Mouse (Mus musculus): ENCODE results near the gene Hs1bp3.

The Hs1bp3 gene

GRCm38 (mm10) chr12:8301841-8302431 is 11.3 kb upstream of the Hs1bp3 start, which contains the start of gene Gdf7:
Gene Gdf7 (minus strand): TSS chr12:8301954.
- no peak for DNase-seq (ENCODE audit: low read depth)

GRCm38 (mm10) chr12:8305258-8305657 is 8.0 kb upstream of the Hs1bp3 start:
- no peak for DNase-seq (ENCODE audit: low read depth)

GRCm38 (mm10) chr12:8306432-8306831 is 6.8 kb upstream of the Hs1bp3 start:
- peak; percentile 33 for DNase-seq (ENCODE audit: low read depth)

GRCm38 (mm10) chr12:8306910-8307309 is 6.3 kb upstream of the Hs1bp3 start:
- DNase-seq (ENCODE audit: low read depth) = peak; percentile 25

GRCm38 (mm10) chr12:8310992-8311391 is 2.2 kb upstream of the Hs1bp3 start:
- DNase-seq (ENCODE audit: low read depth) = no peak

- no peak for DNase-seq (ENCODE audit: low read depth)
Measured at GRCm38 (mm10) chr12:8312266-8312665, 966 bp upstream of the Hs1bp3 start.

- DNase-seq (ENCODE audit: low read depth) = no peak
Measured at GRCm38 (mm10) chr12:8313773-8314172, 541 bp downstream of the Hs1bp3 start.

GRCm38 (mm10) chr12:8316541-8316940 is 3.3 kb downstream of the Hs1bp3 start:
- DNase-seq (ENCODE audit: low read depth) = no peak

- DNase-seq (ENCODE audit: low read depth) = peak; percentile 29
Measured at GRCm38 (mm10) chr12:8320084-8320713, 7.0 kb downstream of the Hs1bp3 start.

- DNase-seq (ENCODE audit: low read depth) = no peak
Measured at GRCm38 (mm10) chr12:8321506-8321905, 8.3 kb downstream of the Hs1bp3 start.

- no peak for DNase-seq (ENCODE audit: low read depth)
Measured at GRCm38 (mm10) chr12:8324086-8324485, 10.9 kb downstream of the Hs1bp3 start.

GRCm38 (mm10) chr12:8325245-8325942 is 12.2 kb downstream of the Hs1bp3 start:
- no peak for DNase-seq (ENCODE audit: low read depth)

GRCm38 (mm10) chr12:8325943-8326522 is 12.8 kb downstream of the Hs1bp3 start:
- no peak for DNase-seq (ENCODE audit: low read depth)

GRCm38 (mm10) chr12:8326825-8327674 is 13.8 kb downstream of the Hs1bp3 start:
- DNase-seq (ENCODE audit: low read depth) = peak; percentile 68

- no peak for DNase-seq (ENCODE audit: low read depth)
Measured at GRCm38 (mm10) chr12:8327675-8328053, 14.4 kb downstream of the Hs1bp3 start.

GRCm38 (mm10) chr12:8329236-8329635 is 16.0 kb downstream of the Hs1bp3 start:
- DNase-seq (ENCODE audit: low read depth) = no peak

GRCm38 (mm10) chr12:8331489-8332173 is 18.4 kb downstream of the Hs1bp3 start:
- no peak for DNase-seq (ENCODE audit: low read depth)

GRCm38 (mm10) chr12:8332174-8332542 is 18.9 kb downstream of the Hs1bp3 start:
- DNase-seq (ENCODE audit: low read depth) = no peak

- no peak for DNase-seq (ENCODE audit: low read depth)
Measured at GRCm38 (mm10) chr12:8333617-8334016, 20.4 kb downstream of the Hs1bp3 start.

GRCm38 (mm10) chr12:8334261-8334660 is 21.0 kb downstream of the Hs1bp3 start:
- DNase-seq (ENCODE audit: low read depth) = no peak

- no peak for DNase-seq (ENCODE audit: low read depth)
Measured at GRCm38 (mm10) chr12:8335503-8335902, 22.3 kb downstream of the Hs1bp3 start.
